Mouse (Mus musculus): ENCODE measurements at regions not wholly inside any gene's neighbourhood (a gene's known extent, or its start where the extent isn't known, plus 50 kb on each side); places are given as distances from the start of the nearest gene placed in this dataset.
"Not testable (repeated sequence)": the region's sequence is repeated elsewhere in the genome, so short reads cannot be mapped to it uniquely, and the experiment has no call there.

DNA sequence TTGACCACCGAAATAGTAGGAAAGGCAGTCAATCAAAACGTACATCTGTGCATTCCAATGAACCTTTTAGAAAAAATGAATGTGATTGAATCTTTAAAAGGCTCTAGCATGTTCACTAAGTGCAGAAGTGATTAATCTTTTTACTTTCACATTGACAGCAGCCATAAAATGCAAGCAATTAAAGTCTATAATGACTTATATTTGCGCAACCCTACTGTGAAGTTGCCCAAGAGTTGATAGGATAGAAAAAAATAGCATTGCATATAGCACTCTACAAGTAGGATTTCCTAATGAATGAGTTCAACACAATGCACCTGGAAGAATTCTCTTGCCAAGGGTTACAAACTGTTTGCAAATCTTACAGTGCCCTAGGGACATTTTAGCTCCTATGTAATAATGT lies 251.6 kb upstream of the Tmprss15 start:
- H3K4me3 ChIP-seq (ENCODE audit: control insufficient read depth, insufficient read depth, low read length) = no peak overlapping the region
- no peaks in the 10 kb centered on the region for H3K4me1 ChIP-seq (replicated peaks; ENCODE audit: control insufficient read depth, insufficient read depth, low read length)
- TF ChIP-seq POLR2A (IDR thresholded peaks at IDR 0.05; ENCODE audit: control insufficient read depth, extremely low read depth, insufficient read depth, low read length, poor library complexity) = no peak
- TF ChIP-seq CTCF (IDR thresholded peaks at IDR 0.05; ENCODE audit: borderline replicate concordance, control insufficient read depth, extremely low read depth, insufficient read depth, low read length, poor library complexity) = no peak
- no peak for DNase-seq
- H3K27me3 ChIP-seq (ENCODE audit: control insufficient read depth, insufficient read depth, low read length) = no peaks in the 10 kb centered on the region
- no peaks in the 10 kb centered on the region for H3K36me3 ChIP-seq (ENCODE audit: control insufficient read depth, insufficient read depth, low read length)
- no peak overlapping the region for H3K27ac ChIP-seq (ENCODE audit: control insufficient read depth, insufficient read depth, low read length)
- WGBS = 83% methylated on average over 3 of the region's 3 CpGs

DNA sequence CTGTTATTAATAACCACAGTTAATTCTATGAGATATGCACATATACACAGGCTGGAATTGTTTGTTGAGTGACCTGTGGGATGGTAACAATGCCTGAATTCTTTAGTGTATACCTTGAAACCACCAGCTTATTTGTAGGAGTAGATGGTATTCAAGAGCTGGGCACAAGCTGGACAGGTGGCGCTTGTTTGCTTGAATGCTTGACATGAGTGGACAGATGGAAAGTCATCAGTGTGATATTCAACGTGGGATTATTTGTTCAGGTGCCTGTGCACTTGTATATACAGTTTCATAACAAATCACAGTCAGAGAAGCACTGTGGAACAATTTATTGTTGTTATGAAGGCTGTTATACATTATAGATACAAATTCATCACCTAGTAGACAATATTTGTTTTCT lies 245.5 kb upstream of the Tmprss15 start:
- H3K27ac ChIP-seq (ENCODE audit: control insufficient read depth, insufficient read depth, low read length) = no peak overlapping the region
- no peaks in the 10 kb centered on the region for H3K27me3 ChIP-seq (ENCODE audit: control insufficient read depth, insufficient read depth, low read length)
- DNase-seq = no peak
- 66% methylated on average over 2 of the region's 2 CpGs for WGBS
- H3K4me3 ChIP-seq (ENCODE audit: control insufficient read depth, insufficient read depth, low read length) = no peak overlapping the region
- TF ChIP-seq POLR2A (IDR thresholded peaks at IDR 0.05; ENCODE audit: control insufficient read depth, extremely low read depth, insufficient read depth, low read length, poor library complexity) (no peak), CTCF (IDR thresholded peaks at IDR 0.05; ENCODE audit: borderline replicate concordance, control insufficient read depth, extremely low read depth, insufficient read depth, low read length, poor library complexity) (no peak)
- H3K36me3 ChIP-seq (ENCODE audit: control insufficient read depth, insufficient read depth, low read length) = no peaks in the 10 kb centered on the region
- no peaks in the 10 kb centered on the region for H3K4me1 ChIP-seq (replicated peaks; ENCODE audit: control insufficient read depth, insufficient read depth, low read length)

DNA sequence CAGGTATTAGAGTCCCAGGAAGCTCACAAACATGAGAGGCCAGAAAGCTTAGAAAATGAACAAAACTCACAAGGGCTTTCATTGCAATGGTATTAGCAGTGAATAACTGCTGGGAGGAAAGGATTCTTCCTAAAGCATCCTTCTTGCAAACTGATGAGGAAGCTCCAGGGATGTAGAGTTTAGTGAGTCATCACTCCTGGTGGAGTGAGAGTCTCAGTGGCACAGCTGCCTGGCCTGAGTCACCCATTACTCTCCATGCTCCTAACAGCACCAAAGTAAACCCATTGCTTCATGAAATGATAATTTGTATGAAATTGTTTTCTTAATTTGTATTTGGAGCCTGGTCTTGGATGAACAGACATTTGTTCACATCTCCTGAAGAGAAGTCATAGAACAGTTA lies 245.1 kb upstream of the Tmprss15 start:
- TF ChIP-seq CTCF (IDR thresholded peaks at IDR 0.05; ENCODE audit: borderline replicate concordance, control insufficient read depth, extremely low read depth, insufficient read depth, low read length, poor library complexity) = no peak
- TF ChIP-seq POLR2A (IDR thresholded peaks at IDR 0.05; ENCODE audit: control insufficient read depth, extremely low read depth, insufficient read depth, low read length, poor library complexity) = no peak
- no peak for DNase-seq
- no peak overlapping the region for H3K27ac ChIP-seq (ENCODE audit: control insufficient read depth, insufficient read depth, low read length)
- no peaks in the 10 kb centered on the region for H3K36me3 ChIP-seq (ENCODE audit: control insufficient read depth, insufficient read depth, low read length)
- no peaks in the 10 kb centered on the region for H3K4me1 ChIP-seq (replicated peaks; ENCODE audit: control insufficient read depth, insufficient read depth, low read length)
- no peak overlapping the region for H3K4me3 ChIP-seq (ENCODE audit: control insufficient read depth, insufficient read depth, low read length)
- H3K27me3 ChIP-seq (ENCODE audit: control insufficient read depth, insufficient read depth, low read length) = no peaks in the 10 kb centered on the region

DNA sequence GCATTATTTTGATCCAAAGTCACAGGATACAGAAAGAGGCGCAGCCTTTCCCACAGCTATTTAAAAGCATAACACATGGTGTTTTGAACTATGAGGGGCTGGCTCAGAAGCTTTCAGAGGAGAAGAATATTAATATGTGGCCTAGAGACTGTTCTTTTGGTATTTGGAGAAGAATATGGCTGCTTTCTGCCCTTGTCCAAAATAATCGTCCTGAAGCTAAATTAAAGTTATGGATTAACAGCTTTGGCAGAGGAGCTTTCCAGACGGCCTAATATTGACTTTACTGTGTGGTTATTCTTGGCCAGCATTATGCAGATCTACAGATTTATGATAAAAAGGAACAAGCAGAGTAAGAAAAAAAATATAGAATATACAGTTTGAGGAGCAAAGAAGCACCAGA lies 222.4 kb upstream of the Tmprss15 start:
- Histone ChIP-seq H3K36me3 (ENCODE audit: control insufficient read depth, insufficient read depth, low read length) (no peaks in the 10 kb centered on the region), H3K27me3 (ENCODE audit: control insufficient read depth, insufficient read depth, low read length) (no peaks in the 10 kb centered on the region), H3K27ac (ENCODE audit: control insufficient read depth, insufficient read depth, low read length) (no peak overlapping the region), H3K4me1 (replicated peaks; ENCODE audit: control insufficient read depth, insufficient read depth, low read length) (no peaks in the 10 kb centered on the region), H3K4me3 (ENCODE audit: control insufficient read depth, insufficient read depth, low read length) (no peak overlapping the region)
- WGBS = 94% methylated on average over 3 of the region's 3 CpGs
- no peak for DNase-seq
- TF ChIP-seq CTCF (IDR thresholded peaks at IDR 0.05; ENCODE audit: borderline replicate concordance, control insufficient read depth, extremely low read depth, insufficient read depth, low read length, poor library complexity) = no peak
- TF ChIP-seq POLR2A (IDR thresholded peaks at IDR 0.05; ENCODE audit: control insufficient read depth, extremely low read depth, insufficient read depth, low read length, poor library complexity) = no peak

DNA sequence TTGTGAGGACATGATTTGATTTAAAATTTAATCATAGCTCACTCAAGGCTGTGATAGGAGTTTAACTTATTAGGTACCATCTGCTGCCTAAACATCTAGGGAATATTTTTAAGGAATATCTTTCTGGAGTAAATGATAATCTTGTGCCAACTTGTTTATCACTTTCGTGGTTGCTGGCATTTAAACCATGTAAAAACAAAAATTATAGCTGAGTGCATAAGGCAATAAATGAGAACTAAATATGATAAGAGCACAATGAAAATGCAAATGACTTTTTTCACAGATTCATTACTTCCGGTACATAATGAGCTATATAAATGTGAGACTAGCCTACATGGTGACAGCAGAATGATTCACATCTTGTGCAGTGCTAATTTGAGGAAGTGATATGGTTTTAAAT lies 221.8 kb upstream of the Tmprss15 start:
- TF ChIP-seq CTCF (IDR thresholded peaks at IDR 0.05; ENCODE audit: borderline replicate concordance, control insufficient read depth, extremely low read depth, insufficient read depth, low read length, poor library complexity) (no peak), POLR2A (IDR thresholded peaks at IDR 0.05; ENCODE audit: control insufficient read depth, extremely low read depth, insufficient read depth, low read length, poor library complexity) (no peak)
- no peaks in the 10 kb centered on the region for H3K27me3 ChIP-seq (ENCODE audit: control insufficient read depth, insufficient read depth, low read length)
- DNase-seq = no peak
- no peak overlapping the region for H3K4me3 ChIP-seq (ENCODE audit: control insufficient read depth, insufficient read depth, low read length)
- WGBS = 64% methylated on average over 2 of the region's 2 CpGs
- no peak overlapping the region for H3K27ac ChIP-seq (ENCODE audit: control insufficient read depth, insufficient read depth, low read length)
- no peaks in the 10 kb centered on the region for H3K36me3 ChIP-seq (ENCODE audit: control insufficient read depth, insufficient read depth, low read length)
- H3K4me1 ChIP-seq (replicated peaks; ENCODE audit: control insufficient read depth, insufficient read depth, low read length) = no peaks in the 10 kb centered on the region

DNA sequence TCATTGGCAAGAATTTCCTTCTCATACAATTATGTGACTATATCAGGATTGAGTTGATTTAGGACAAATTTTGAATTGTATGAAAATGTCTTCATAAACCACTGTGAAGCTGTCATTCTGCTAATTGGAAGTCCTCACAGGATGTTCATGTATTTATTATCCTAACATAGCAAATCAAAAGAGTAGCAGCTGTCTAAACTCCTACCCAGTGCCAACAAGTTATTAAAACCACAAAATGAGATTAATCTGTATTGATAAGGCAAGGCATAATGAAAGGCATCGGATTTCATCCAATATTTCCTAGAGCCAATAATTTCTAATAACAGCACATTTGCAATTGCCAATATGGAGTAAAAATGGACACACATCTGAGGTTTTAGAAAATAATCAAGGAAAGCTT lies 217.6 kb upstream of the Tmprss15 start:
- no peaks in the 10 kb centered on the region for H3K36me3 ChIP-seq (ENCODE audit: control insufficient read depth, insufficient read depth, low read length)
- DNase-seq = no peak
- WGBS = 89% methylated on average over 1 of the region's 1 CpGs
- H3K4me3 ChIP-seq (ENCODE audit: control insufficient read depth, insufficient read depth, low read length) = no peak overlapping the region
- no peaks in the 10 kb centered on the region for H3K4me1 ChIP-seq (replicated peaks; ENCODE audit: control insufficient read depth, insufficient read depth, low read length)
- no peaks in the 10 kb centered on the region for H3K27me3 ChIP-seq (ENCODE audit: control insufficient read depth, insufficient read depth, low read length)
- H3K27ac ChIP-seq (ENCODE audit: control insufficient read depth, insufficient read depth, low read length) = no peak overlapping the region
- TF ChIP-seq POLR2A (IDR thresholded peaks at IDR 0.05; ENCODE audit: control insufficient read depth, extremely low read depth, insufficient read depth, low read length, poor library complexity) = no peak
- TF ChIP-seq CTCF (IDR thresholded peaks at IDR 0.05; ENCODE audit: borderline replicate concordance, control insufficient read depth, extremely low read depth, insufficient read depth, low read length, poor library complexity) = no peak

DNA sequence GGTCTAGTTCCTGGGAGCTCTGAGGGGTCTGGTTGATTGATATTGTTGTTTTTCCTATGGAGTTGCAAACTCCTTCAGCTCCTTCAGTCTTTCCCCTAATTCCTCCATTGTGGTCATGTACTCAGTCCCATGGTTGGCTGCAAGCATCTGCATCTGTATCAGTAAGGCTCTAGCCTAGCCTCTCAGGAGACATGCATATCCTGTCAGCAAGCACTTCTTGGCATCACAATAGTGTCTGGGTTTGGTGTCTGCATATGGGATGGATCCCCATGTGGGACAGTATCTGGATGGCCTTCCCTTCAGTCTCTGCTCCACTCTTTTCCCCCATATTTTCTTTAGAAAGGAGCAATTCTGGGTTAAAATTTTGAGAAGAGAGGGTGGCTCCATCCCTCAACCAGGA lies 205.7 kb upstream of the Tmprss15 start:
- H3K4me3 ChIP-seq (ENCODE audit: control insufficient read depth, insufficient read depth, low read length); H3K4me1 ChIP-seq (replicated peaks; ENCODE audit: control insufficient read depth, insufficient read depth, low read length); DNase-seq; H3K27me3 ChIP-seq (ENCODE audit: control insufficient read depth, insufficient read depth, low read length); H3K27ac ChIP-seq (ENCODE audit: control insufficient read depth, insufficient read depth, low read length); H3K36me3 ChIP-seq (ENCODE audit: control insufficient read depth, insufficient read depth, low read length): not testable (repeated sequence)

Data from thymus, adult 2 months (tissue).